Mouse (Mus musculus): ENCODE data around the gene Vmn1r213. TPM values are rescaled to one million over a fixed set of nuclear protein-coding genes. Genes with fewer than 3 reads are reported as not detected.

Gene Vmn1r213
- not detected in 2 replicates for polyA plus RNA-seq (2016; fragmentation: Nextera tagmentation; extraction: Ambion mirVana)

- Histone ChIP-seq H3K27me3 (no peaks in the 10 kb centered on the region), H3K4me3 (no peak within 1 kb of the TSS), H3K4me2 (replicated peaks) (no peak within 1 kb of the TSS), H3K9ac (no peak within 1 kb of the TSS), H3K4me1 (no peaks in the 10 kb centered on the region), H3K27ac (no peak within 1 kb of the TSS), H3K36me3 (no peaks in the 10 kb centered on the region), H3K9me3 (no peaks in the 10 kb centered on the region)
- ATAC-seq (ENCODE audit: insufficient number of reproducible peaks, insufficient read depth, low FRiP score, low TSS enrichment): no peak
- WGBS: 83% methylated on average over 1 of the region's 1 CpGs
Measured at GRCm38 (mm10) chr13:23007356-23007755, at the start of gene Vmn1r213. Gene Vmn1r213, plus strand, starts transcription at chr13:23007656.

- H3K4me1 ChIP-seq: no peaks in the 10 kb centered on the region
- H3K4me2 ChIP-seq (replicated peaks): no peak overlapping the region
- no peak overlapping the region for H3K27ac ChIP-seq
- H3K27me3 ChIP-seq: no peaks in the 10 kb centered on the region
- no peak overlapping the region for H3K4me3 ChIP-seq
- H3K9me3 ChIP-seq: no peaks in the 10 kb centered on the region
- no peaks in the 10 kb centered on the region for H3K36me3 ChIP-seq
- ATAC-seq (ENCODE audit: insufficient number of reproducible peaks, insufficient read depth, low FRiP score, low TSS enrichment): no peak
- no peak overlapping the region for H3K9ac ChIP-seq
- 83% methylated on average over 11 of the region's 11 CpGs for WGBS
Measured at GRCm38 (mm10) chr13:22990214-22990891, 17.1 kb upstream of the Vmn1r213 start.

DNA sequence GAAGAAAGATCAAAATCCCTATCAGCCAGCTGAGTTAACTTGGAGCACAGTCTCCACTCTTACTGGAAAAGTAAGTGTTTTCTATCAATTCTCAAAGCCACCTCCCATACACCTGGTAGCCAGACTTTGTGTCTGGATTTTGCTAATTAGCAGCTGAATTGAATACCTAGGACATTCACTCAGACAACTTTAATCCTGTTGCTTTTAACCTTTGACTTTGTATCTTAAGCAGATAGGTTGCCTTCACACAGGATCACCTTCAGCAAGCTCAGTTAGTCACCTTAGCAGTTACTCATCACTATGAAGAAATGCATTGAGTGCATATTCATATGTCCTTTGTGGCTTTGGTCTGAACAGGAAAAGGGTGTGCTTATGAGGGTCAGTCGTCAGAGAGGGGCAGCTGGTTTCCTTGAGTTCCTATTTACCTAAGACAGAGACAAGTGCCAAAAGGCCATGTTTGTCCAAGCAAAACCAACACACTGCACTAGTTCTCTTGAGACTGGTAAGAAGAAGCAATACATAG is 15.2 kb upstream of the Vmn1r213 start:
- H3K9me3 ChIP-seq: no peaks in the 10 kb centered on the region
- no peak overlapping the region for H3K4me3 ChIP-seq
- H3K27me3 ChIP-seq: no peaks in the 10 kb centered on the region
- no peak overlapping the region for H3K27ac ChIP-seq
- no peak overlapping the region for H3K4me2 ChIP-seq (replicated peaks)
- no peak overlapping the region for H3K9ac ChIP-seq
- no peaks in the 10 kb centered on the region for H3K4me1 ChIP-seq
- ATAC-seq (ENCODE audit: insufficient number of reproducible peaks, insufficient read depth, low FRiP score, low TSS enrichment): no peak
- WGBS: 43% methylated on average over 1 of the region's 1 CpGs
- H3K36me3 ChIP-seq: no peaks in the 10 kb centered on the region

DNA sequence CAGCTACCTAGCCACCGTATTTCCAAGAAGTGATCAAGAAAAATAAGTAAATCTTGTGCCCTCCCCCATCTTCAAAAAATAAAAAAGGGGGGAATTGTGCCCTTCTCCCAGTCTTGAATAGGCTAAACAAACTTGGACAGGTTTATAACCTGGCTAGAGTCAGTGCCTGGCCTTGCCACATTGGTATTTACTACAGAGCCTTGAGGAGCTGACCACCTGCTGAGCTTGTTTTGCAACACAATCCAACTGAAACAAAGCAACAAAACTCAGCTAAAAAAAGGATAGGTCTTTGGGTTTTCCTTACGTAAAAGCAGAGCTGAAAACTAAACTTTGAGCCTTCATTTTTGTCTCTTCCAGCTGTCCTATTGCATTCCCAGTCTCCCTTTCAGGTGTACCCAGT is 14.7 kb upstream of the Vmn1r213 start:
- WGBS: 55% methylated on average over 2 of the region's 2 CpGs
- H3K36me3 ChIP-seq: no peaks in the 10 kb centered on the region
- no peak overlapping the region for H3K9ac ChIP-seq
- H3K27me3 ChIP-seq: no peaks in the 10 kb centered on the region
- ATAC-seq (ENCODE audit: insufficient number of reproducible peaks, insufficient read depth, low FRiP score, low TSS enrichment): no peak
- no peak overlapping the region for H3K4me2 ChIP-seq (replicated peaks)
- H3K9me3 ChIP-seq: no peaks in the 10 kb centered on the region
- H3K27ac ChIP-seq: no peak overlapping the region
- H3K4me3 ChIP-seq: no peak overlapping the region
- H3K4me1 ChIP-seq: no peaks in the 10 kb centered on the region

DNA sequence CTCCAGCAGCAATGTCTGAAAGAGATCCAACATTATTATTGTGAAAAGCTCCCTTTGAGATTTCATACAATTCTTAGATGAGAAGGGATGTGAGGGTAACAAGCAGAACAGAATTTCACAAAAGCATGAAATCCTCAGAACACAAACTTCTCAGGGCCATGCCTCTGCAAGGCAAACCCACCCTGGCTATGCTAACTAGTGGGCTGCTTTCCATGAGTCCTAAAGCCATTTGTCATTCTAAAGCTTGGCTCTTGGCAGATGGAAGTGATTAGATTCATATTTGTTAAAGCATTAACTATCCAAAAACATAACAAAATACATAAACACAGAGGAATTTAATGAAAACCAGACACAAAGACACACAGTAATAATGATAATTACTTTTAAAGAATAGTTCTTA is 10.7 kb downstream of the Vmn1r213 start:
- no peaks in the 10 kb centered on the region for H3K27me3 ChIP-seq
- no peak overlapping the region for H3K9ac ChIP-seq
- H3K4me1 ChIP-seq: no peaks in the 10 kb centered on the region
- no peaks in the 10 kb centered on the region for H3K9me3 ChIP-seq
- no peaks in the 10 kb centered on the region for H3K36me3 ChIP-seq
- ATAC-seq (ENCODE audit: insufficient number of reproducible peaks, insufficient read depth, low FRiP score, low TSS enrichment): no peak
- H3K4me2 ChIP-seq (replicated peaks): no peak overlapping the region
- no peak overlapping the region for H3K4me3 ChIP-seq
- no peak overlapping the region for H3K27ac ChIP-seq

- ATAC-seq (ENCODE audit: insufficient number of reproducible peaks, insufficient read depth, low FRiP score, low TSS enrichment): no peak
- Histone ChIP-seq H3K9ac (no peak overlapping the region), H3K27ac (no peak overlapping the region), H3K4me1 (no peaks in the 10 kb centered on the region), H3K27me3 (no peaks in the 10 kb centered on the region), H3K4me3 (no peak overlapping the region), H3K36me3 (no peaks in the 10 kb centered on the region), H3K9me3 (no peaks in the 10 kb centered on the region), H3K4me2 (replicated peaks) (no peak overlapping the region)
Measured at GRCm38 (mm10) chr13:23024812-23025211, 17.4 kb downstream of the Vmn1r213 start.

DNA sequence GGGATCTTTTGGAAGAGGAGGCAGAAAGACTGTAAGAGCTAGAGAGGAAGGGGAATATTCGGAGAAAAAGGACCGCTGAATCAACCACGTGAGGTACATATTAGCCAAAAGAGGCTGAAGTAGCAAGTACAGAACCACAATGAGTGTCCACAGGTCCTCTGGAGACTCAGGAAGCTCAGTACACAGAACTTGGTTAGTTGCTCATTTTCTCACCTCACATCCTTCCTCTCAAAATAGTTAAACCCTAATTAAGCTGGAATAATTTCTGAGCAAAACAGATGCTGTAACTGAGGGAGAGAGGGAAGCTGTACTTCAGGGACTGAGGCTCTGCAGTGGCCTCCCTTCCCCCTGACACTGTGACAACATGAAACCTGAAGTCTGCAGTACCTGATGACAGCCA is 22.7 kb downstream of the Vmn1r213 start, which contains the start of gene Vmn1r214:
Gene Vmn1r214 (plus strand): TSS at position 301 of the 400 bp plus-strand sequence.
- WGBS: 88% methylated on average over 3 of the region's 3 CpGs
- Histone ChIP-seq H3K4me3 (no peak within 1 kb of the TSS), H3K9ac (no peak within 1 kb of the TSS)

DNA sequence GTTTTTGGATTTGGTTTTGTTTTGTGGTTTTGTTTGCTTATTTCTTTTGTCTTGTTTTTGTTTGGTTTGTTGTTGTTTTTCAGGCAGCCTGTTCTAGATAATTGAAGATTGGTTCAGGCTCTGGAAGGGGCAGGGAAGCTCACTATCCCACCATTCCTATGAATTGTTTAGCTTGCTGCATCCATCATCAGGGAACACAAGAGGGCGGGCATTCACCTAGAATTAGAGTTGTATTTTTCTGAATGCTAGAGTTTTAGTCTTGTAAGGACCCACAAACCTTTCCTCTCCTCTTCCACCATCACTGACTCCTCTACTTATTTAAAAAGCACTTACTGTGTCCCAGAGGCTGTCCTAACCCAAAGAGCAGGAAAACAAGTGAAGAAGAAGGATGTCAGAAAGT is 50.3 kb downstream of the Vmn1r213 start:
- Histone ChIP-seq H3K4me3 (no peak overlapping the region), H3K36me3 (no peaks in the 10 kb centered on the region), H3K27ac (no peak overlapping the region), H3K27me3 (no peaks in the 10 kb centered on the region), H3K4me2 (replicated peaks) (no peak overlapping the region), H3K9ac (no peak overlapping the region), H3K9me3 (no peaks in the 10 kb centered on the region), H3K4me1 (no peaks in the 10 kb centered on the region)
- WGBS: 36% methylated on average over 1 of the region's 1 CpGs
- ATAC-seq (ENCODE audit: insufficient number of reproducible peaks, insufficient read depth, low FRiP score, low TSS enrichment): no peak

More for the DNA sequence above, 22.7 kb downstream of the Vmn1r213 start, which contains the start of gene Vmn1r214:
- Histone ChIP-seq H3K27ac (no peak within 1 kb of the TSS), H3K4me1 (no peaks in the 10 kb centered on the region), H3K4me2 (replicated peaks) (no peak within 1 kb of the TSS), H3K27me3 (no peaks in the 10 kb centered on the region), H3K36me3 (no peaks in the 10 kb centered on the region), H3K9me3 (no peaks in the 10 kb centered on the region)
- no peak for ATAC-seq (ENCODE audit: insufficient number of reproducible peaks, insufficient read depth, low FRiP score, low TSS enrichment)

Other genes starting within 250 kb of the Vmn1r213 start
- not detected in 2 replicates for gene Vmn1r208, start 230.3 kb upstream of the Vmn1r213 start, polyA plus RNA-seq (2016; fragmentation: Nextera tagmentation; extraction: Ambion mirVana)
- gene Vmn1r209, start 198.0 kb upstream of the Vmn1r213 start, polyA plus RNA-seq (2016; fragmentation: Nextera tagmentation; extraction: Ambion mirVana): not detected in 2 replicates
- gene Vmn1r210, start 176.3 kb upstream of the Vmn1r213 start, polyA plus RNA-seq (2016; fragmentation: Nextera tagmentation; extraction: Ambion mirVana): not detected in 2 replicates
- not detected in 2 replicates for gene Vmn1r211, start 150.1 kb upstream of the Vmn1r213 start, polyA plus RNA-seq (2016; fragmentation: Nextera tagmentation; extraction: Ambion mirVana)
- gene Vmn1r212, start 123.5 kb upstream of the Vmn1r213 start, polyA plus RNA-seq (2016; fragmentation: Nextera tagmentation; extraction: Ambion mirVana): not detected in 2 replicates
- gene Vmn1r214, start 22.8 kb downstream of the Vmn1r213 start, polyA plus RNA-seq (2016; fragmentation: Nextera tagmentation; extraction: Ambion mirVana): not detected in 2 replicates
- not detected in 2 replicates for gene Vmn1r215, start 60.4 kb downstream of the Vmn1r213 start, polyA plus RNA-seq (2016; fragmentation: Nextera tagmentation; extraction: Ambion mirVana)
- not detected in 2 replicates for gene Vmn1r217, start 110.6 kb downstream of the Vmn1r213 start, polyA plus RNA-seq (2016; fragmentation: Nextera tagmentation; extraction: Ambion mirVana)
- not detected in 2 replicates for gene Vmn1r218, start 125.5 kb downstream of the Vmn1r213 start, polyA plus RNA-seq (2016; fragmentation: Nextera tagmentation; extraction: Ambion mirVana)
- gene Vmn1r219, start 151.7 kb downstream of the Vmn1r213 start, polyA plus RNA-seq (2016; fragmentation: Nextera tagmentation; extraction: Ambion mirVana): 0.03 and 0.04 TPM in 2 replicates
- gene Vmn1r220, start 180.3 kb downstream of the Vmn1r213 start, polyA plus RNA-seq (2016; fragmentation: Nextera tagmentation; extraction: Ambion mirVana): not detected in 2 replicates
- gene Vmn1r221, start 206.5 kb downstream of the Vmn1r213 start, polyA plus RNA-seq (2016; fragmentation: Nextera tagmentation; extraction: Ambion mirVana): not detected in 2 replicates
- gene Vmn1r222, start 228.3 kb downstream of the Vmn1r213 start, polyA plus RNA-seq (2016; fragmentation: Nextera tagmentation; extraction: Ambion mirVana): not detected in 2 replicates
- not detected in 2 replicates for gene Vmn1r223, start 239.5 kb downstream of the Vmn1r213 start, polyA plus RNA-seq (2016; fragmentation: Nextera tagmentation; extraction: Ambion mirVana)

Measured in embryonic facial prominence, embryonic 12.5 days (tissue).